Mouse (Mus musculus) lung, postnatal 4 days (tissue): Measurements from ENCODE around the gene Sptlc3.

Experiments
- DNase-seq, 2 experiments: peaks; one replicate each; pipeline ENCODE4 v3.0.0; 2021

Gene Sptlc3

DNA sequence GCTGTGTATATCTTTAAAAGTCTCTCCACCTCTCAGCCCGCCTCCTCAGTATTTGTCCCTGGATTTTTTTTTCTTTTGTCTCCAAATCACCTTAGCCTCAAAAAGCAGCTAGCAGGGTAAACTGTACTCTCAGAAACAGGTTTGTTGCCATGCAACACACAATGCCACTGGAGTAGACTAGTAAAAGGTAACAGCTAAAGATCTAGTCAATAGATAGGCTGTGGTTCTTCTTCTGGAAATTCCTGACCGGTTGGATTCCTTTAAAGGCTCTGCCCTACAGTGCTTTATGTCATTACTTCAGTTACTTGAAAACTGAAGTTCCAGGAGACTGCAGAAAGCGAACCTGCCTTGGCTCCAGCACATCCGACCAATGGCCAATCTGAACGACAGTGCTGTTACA lies at the start of gene Sptlc3:
Sptlc3 (plus strand) TSS at position 78 of the 400 bp plus-strand sequence.
- DNase-seq, result no peak

DNA sequence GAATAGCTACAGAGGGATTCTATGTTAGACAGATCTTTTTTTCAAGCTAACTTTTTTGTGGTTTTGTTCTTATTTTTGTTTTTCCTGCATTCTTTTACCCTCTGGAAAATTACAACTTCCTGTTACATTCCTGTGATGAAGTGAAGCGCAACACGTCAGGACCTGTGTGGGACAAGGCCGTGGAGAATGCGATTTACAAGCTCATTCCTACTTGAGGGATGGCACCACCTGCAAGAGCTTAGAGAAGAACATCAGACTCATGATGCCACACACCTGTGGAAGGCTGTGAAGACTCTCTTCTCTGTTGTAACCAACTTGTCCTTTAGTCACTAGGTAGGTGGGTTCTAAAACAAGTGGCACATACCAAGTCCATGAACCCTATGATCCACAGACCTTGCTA lies 26.0 kb upstream of the Sptlc3 start:
- no peak for DNase-seq

DNA sequence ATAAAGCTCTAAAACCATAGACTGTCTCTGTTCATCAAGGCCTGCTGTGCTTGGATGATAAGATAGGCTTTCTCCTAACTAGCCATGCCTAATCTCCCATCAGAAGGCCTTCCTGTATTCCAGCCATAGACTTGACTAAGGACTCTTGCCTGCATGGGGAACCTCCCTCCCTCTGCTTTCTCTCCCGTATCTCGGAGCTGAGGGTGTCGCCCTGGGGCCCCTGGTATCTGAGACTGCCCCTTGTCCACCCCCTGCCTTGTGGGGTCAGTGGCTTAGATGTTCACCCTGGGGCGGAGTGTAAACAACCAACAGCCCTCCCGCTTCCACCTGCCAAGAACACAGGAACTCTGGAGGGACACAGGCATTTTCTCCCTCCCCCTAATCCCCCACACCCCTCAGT lies 5.0 kb upstream of the Sptlc3 start:
- no peak for DNase-seq

DNA sequence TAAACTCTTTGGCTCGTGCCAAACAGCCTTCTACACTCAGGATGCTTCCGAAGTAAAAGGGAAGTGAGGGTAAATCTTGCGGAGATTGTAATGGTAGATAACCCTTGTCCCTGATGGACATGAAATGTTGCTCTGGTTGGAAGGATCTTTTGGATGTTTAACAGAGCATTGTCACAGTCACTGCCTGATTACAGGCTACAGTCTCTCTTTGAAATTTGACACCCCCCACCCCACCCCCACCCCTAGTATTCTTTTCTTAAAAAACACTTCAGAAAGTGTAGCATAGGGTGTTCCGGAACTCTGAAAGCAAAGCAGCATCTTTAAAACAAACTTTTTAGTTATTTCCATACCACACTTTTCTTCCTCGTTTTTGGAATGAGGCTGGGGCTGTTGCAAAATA lies 916 bp downstream of the Sptlc3 start:
- DNase-seq, result no peak

DNA sequence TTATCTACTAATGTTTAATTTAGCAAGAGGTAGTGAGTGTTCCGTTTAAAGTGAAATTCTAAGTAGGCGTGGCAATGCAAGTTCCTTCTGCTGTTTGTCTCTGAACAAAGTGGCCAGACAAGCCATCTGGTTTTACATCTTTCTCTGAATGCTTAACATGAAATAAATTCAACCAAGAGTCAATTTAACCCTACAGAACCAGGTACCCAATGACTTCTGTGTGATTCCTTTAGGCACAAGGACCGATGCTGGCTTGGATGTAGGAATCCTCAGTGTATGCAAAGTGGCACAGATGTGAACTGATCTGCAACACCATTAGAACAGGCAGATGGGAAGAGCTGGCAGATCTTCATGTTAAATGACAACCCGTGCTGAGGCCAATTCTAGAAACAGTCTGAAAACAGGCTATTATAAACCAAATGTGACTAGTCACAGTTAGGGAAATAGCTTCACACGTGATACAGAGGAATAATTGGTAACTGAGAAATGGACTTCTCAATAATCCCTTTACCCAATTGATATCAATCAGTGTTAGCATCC lies 68.3 kb downstream of the Sptlc3 start:
- no peak for DNase-seq

DNA sequence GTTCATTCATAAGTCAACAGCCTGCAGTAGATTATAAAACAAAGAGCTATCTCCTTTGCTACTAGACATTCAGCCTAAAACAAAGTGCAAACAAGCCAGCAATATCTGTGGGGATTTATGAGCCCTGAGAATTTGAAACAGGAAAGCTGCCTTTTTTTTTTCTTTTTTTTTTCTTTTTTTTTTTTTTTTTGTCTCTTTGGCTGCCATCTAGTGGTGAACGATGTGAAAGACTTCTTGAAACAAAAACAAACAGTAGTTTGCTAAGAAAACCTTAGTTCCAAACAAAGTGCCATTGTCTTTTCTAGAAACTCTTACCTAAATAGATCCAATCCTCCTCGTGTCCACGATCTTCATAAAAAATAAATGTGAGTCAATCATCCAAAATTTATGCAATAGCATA lies 85.6 kb downstream of the Sptlc3 start:
- DNase-seq, result no peak

DNA sequence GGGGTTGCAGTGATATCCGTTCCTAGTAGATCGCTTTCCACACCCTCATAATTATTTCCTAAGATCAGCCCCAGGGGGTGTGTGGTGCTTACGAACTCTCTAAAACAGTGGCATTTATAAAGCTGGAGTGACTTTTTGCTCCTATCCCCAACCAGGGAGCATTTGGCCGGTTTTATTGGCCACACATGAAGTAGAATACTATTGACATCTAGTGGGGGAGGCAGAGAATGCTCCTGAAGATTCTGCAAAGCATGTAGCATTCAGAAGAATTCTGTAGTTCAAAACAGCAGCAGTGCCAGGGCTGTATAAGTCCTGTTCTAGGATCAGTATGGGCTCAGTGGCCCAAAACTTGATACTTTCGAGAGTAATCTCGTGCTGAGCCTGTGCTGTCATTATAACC lies 89.1 kb downstream of the Sptlc3 start:
- no peak for DNase-seq

DNA sequence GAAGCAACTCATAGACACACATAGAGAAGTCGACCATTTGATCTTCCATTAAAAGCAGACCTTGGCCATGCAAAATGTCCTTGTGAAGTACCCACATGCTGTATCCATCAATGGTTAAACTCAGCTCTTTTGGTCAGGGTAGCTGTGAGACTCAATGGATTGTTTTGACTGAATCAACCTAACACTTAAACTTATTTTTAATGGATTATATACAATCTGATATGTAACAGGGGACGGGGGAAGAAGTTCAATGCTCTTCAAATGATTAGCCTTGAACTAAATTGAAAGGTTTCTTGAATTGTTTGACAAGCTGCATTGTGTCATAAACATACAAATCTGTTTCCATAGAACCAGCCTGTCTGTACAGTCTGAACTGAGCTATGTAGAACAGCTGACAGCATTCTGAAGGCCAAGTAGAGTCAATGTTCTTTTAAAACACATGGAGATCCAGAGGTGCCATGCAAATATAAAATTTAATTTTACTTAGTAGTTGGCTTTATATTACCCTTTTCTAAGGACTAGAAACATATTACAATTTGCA lies 94.0 kb downstream of the Sptlc3 start:
- DNase-seq, result no peak

DNA sequence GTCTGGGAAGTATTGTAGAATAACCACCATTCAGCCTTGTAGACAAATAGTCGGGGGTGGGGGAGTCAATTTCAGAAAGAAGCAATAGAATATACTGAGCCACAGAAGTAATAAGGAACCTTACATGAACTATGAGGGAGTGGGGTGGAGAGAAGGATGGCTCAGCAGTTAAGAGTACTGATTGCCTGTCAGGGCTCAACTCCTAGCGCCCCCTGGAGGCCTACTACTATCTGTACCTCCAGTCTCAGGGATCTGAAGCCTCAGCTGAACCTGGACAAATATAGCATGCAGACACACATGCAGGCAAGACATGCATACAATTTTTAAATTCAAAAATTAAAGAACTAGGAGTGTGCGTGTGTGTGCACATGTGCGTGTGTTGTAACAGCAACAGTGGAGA lies 96.2 kb downstream of the Sptlc3 start:
- DNase-seq, result peak in 1 of 2 experiments; percentile 46

DNA sequence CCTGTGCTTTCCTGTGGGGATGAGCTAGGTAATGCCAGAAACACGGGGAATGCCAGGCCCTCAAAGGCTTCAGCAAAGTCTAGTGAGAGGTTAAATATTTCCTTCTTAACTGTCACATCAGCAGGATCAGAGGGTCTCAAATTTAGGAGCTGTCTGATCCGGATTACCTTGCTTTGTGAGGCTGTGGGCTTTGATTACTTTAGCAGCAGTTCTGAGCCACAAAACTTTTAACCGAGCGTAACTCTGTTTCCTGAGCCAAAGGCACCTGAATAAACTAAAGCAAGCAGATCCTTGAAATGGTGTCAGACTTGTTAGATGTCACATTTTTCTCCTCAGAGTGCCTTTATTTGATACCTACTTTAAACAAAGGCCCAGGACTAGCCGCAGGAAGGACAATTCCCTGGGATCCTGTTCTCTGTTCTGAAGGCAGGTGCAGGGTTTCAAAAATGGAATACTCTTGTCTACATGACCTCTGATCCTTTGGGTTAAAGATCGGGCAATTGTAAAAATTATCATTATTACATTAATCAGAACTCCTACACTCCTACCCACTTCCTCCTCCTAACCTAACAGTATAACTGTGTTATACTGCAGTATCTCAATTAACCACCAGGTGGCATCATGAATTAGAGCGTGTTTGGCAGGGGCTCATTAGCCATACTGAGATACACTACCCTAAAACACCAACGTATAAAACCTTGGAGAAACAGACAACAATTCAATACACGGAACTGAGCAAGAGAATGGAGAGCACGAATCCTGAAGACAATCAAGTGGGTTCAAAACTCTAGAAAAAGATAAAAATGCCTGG lies 97.4 kb downstream of the Sptlc3 start:
- peak in 1 of 2 experiments; percentile 19 for DNase-seq

DNA sequence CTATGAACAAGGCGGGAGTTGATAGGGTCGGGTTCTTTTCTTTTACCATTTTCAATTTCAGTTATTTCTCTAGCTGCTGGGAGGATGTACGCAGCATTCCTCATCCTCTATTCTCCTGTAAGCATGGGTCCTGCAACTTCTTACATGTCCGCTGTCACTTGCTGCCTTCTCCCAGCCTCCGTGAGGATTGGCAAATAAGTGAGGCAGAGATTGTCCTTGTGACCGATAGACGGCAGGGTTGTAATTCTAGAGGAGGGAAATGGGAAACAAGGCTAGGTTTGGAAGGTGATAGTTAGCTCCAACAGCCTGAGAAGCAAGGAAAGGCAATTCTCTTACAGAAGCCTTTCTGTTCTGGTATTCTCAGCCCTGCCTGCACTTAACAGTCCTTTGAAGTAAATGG lies 98.4 kb downstream of the Sptlc3 start:
- no peak for DNase-seq

DNA sequence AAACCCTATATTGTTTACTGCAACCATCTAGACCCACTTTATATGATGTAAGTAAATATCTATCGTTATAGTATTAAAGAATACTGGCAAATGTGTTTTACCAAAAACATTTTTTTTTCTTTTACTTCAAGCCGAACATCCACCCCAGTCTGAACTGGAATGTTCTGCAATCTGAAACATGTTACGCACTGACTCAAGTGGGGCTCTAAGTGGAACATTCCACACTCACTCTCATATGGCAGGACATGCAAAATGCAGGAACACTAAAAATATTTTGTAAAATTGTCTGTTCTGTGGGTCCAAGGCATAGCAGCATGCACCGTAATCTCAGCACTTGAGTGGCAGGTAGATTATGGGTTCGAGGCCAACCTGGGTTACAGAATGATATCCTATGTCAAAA lies 103.5 kb downstream of the Sptlc3 start:
- DNase-seq, result no peak

DNA sequence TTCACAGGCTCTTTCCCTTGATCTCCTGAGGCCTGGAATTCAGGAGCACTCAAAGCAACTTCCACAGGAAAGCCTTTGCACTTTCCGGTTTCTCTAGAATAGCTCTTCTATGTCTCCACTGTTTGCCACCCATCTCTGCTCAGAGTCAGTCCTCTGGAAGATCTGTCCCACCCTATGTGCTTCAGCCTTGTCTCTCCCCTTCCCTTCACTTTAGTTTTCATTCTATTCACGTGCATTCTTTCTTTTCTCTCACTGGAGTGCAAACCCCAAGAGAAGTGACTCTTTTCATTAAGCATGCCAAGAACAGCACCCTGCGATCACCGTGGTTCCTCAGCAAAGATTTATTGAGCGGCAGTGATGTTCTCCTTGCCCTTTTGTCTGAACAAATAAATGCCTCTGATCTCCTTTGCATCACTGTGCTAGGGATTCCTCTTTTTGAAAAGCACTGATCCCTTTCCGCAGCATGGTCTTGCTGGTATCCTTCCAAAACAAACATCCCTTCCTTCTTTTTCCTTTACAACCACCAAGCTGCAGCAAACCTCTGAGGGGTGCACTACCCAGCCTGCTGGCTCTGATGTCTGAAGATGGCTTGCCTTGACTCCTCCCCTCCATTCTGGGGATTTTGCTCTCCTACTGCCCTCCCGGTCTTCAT lies 108.0 kb downstream of the Sptlc3 start:
- no peak for DNase-seq

DNA sequence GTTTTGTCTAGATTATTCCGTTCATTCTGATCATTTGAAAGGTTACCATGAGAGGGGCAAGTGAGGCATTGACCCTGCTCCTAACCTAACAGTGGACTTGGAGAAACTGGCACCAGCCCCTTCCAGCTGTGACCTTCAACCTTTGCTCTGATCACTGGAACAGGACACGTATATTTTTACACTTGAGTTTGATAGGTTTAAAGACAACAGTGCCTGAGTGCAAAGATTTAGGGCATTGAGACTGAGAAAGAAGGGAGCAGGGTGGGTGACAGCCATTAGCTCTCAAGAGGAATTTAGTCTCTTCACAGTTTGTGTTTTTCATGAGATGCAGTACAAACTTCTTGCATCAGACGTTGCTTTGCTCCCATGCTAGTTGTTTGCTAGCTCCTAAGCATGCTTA lies 114.5 kb downstream of the Sptlc3 start:
- no peak for DNase-seq

DNA sequence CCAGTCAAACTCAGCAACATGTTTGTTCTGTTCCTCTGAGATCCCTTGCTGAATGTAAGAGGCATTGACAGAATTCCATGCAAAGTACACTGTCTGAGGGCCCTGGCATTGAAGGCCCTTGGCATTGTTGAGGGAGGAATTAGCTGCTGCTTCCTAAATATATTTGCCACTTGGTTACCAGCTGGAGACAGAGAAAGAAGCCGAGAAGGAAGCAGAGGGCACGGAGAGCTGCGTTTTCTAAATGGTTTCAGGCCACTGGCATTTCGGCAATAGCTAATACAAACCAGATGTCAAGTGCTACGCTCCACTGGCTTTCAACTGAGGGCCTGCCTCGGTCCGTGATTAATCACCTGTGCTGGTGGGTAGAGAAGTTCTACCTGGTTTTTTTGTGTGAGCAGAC lies 115.1 kb downstream of the Sptlc3 start:
- DNase-seq, result no peak

DNA sequence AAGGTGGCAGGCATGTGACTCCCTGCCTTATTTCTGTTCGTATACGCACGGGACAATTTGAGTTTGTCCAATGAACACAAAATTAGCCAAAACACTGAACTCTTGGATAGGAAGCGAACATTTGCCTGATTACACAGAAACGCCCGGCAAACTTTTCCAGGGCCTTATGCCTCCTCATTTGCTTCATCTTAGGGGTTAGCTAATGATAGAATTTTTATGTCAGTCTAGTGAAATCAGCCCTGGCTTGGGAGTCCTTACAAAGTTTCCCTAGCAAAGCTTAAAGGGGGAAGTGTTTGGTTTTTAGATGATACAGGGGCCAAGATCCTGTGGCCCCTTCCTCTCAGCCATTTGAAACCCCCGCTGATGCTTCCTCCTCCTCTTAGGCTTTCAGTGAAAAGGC lies 115.5 kb downstream of the Sptlc3 start:
- DNase-seq, result no peak

DNA sequence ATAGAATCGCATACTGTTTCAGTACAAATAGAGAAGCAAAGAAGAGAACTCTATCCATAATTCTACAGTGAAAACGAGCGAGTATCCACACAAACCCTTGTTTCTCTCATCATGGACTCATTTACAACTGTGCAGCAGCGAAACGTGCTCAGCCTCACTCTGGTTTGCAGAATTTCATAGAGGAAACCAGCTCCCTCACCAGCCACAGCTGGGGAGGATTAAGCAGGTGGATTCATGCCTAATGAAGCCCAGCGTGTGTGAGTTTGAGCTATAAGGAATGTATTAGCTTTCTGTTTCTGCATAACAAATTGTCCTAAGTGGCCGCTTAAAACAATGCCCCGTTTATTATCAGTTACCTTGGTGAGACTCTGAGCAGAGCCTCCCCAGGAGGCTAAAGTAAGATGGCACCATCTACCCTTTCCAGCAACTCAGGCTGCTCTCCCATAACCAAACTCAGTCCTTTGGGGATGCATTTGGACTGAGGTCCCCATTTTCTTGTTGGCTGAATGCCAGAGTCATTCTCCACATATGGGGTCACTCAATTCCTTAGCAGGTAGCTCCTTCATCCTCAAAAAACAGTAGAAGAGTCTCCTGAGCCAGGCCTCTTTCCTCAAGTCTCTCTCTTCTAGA lies 116.1 kb downstream of the Sptlc3 start:
- no peak for DNase-seq

DNA sequence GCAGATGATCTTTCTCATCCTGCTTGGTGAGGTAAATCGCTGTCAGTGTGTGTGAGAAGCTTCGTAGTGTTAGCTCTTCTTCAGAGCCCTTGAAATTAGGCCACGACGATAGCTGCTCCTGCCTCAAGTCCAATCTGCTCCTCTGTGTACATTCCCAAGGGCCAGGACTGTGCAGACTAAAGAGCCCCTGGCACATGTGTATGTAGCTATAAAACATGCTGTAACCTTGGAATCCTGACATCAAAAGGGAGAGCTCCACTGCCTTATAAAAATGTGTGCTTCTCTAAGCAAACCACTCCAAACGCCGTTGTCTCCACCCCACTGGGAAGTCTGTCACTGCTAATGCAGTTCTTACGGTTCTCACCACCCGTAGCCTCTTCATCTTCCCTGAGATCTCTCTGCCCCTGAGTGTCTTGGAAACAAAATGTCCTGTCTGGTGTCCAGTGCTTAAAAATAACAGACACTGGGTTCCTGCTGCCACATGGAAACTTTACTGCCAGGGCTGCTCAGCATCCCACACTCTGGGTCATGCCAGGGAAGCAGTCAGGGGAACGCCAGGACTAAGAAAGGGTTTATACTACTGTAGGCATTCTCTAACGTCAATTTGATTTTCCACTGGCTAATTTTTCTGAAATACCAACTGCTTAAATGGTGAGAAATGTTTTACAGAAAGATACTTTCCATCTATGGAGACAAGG lies 118.8 kb downstream of the Sptlc3 start:
- no peak for DNase-seq

DNA sequence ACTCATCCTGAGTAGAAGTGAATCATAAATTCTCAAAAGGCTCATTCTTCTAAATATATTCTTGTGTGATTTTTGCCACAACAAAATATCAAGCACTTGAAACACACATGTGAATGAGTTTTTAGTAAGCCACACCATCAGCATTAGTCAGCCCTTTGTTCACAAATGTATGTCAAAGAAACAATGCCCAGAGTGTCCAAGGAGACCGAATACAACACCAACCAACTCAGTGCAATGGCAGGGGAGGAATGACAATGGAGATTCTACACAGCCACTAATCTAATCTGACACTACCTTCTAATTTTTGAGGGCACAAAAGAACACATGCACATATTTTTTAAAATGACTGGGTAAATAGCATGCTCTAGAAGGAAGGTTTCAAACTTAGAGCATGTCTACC lies 132.8 kb downstream of the Sptlc3 start:
- DNase-seq, result no peak

DNA sequence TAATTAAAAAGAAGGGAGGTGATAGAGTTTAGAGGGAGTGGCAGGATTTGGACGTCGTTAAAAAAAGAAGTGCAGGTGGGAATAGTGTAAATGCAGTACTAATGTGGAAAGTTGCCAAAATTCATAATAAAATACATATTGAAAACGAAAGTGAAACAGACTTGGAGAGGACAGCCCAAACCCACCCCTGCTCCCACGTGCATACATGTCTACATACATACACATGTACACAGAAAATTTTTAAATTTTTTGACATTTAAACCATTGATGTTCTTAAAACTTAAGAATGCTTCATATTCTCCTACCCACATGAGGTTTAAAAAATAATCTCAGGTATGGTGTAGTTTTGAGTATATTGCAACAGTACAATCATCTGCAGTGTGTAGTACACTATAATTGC lies 135.0 kb downstream of the Sptlc3 start:
- no peak for DNase-seq

DNA sequence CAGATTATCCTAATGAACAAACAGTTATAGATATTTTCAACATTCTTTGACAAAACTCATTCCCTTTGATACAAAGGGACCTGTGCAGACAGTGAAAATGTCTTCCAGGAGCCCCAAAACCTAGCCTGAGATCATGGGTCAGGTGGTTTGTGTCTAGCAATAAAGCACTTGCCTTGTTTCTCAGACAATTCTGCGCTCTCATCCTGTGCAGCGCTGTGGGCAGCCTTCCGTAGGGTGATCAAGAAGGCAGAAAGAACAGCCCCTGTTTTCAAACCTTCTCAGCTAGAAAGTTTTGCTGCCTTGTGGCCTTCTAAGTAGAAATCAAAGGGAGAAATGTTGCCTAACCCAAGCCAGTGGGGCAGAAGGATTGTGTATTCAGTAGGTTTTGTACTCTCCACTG lies 135.9 kb downstream of the Sptlc3 start:
- no peak for DNase-seq

DNA sequence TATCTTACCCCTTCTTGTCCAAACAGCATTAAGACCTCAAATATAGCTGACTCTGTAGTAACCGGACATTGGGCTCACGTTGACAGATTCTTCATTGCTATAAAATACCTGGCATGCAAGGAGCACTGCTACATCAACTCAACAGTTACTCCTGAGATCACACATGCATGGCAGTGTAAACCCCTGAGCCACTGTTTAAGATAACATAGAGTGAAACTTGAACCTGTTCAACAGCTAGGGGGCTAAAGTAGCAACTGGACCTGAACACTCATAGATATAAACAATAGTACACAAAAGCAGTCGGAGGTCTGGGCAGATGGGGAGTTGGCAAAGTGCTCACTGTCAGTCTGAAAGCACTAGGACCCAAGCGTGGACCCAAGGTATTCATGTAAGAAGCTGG lies 140.8 kb downstream of the Sptlc3 start:
- DNase-seq, result no peak

DNA sequence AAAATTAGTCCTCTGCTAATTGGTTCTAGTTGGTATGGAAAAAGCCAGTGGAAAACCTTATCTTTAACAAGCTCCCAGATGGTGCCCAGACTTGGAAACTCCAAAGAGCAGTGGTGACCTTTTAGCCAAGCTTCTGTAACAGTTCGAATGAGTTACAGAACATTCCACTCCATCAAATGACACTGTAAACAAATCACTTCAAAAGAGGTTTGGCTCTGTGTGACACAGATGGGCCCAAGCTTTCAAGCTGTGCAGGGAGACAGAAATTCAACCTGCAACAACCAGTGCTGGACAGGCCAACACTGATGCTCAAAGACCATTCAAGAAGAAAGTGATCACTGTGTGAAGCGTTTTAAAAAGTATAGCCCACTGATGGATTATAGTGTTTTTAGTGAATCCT lies 144.1 kb downstream of the Sptlc3 start:
- DNase-seq, result no peak
